Mouse (Mus musculus) heart, postnatal 25 days (tissue): ENCODE measurements at regions not wholly inside any gene's neighbourhood (a gene's known extent, or its start where the extent isn't known, plus 50 kb on each side); places are given as distances from the start of the nearest gene placed in this dataset.

Experiments
- DNase-seq: peaks from one replicate; pipeline ENCODE4 v3.0.0; 2022; ENCODE audit warnings: low spot score
- intact Hi-C: fragments of 180-260 bp; cut with DNase I; formaldehyde crosslinking; loops from one replicate; pipeline ENCODE4 v1.15.1; 2025

- DNase-seq: no peak
- intact Hi-C loops: no loop called here
These were observed 63.0 kb upstream of the Adamts5 start for GRCm38 (mm10) chr16:85964352-85965210.

- intact Hi-C loops: no loop called here
These were observed 54.5 kb upstream of the Adamts5 start for GRCm38 (mm10) chr16:85956006-85956562.

GRCm38 (mm10) chr16:85951628-85952027, 50.0 kb upstream of the Adamts5 start:
- intact Hi-C loops: no loop called here
- no peak for DNase-seq

More at GRCm38 (mm10) chr16:85956006-85956562, 54.5 kb upstream of the Adamts5 start:
- no peak for DNase-seq
